Mouse (Mus musculus): Measurements from ENCODE around the gene Fam72a.
A peak's percentile ranks its signal among the peaks of the same experiment; 100 is the strongest.

The Fam72a gene

DNA sequence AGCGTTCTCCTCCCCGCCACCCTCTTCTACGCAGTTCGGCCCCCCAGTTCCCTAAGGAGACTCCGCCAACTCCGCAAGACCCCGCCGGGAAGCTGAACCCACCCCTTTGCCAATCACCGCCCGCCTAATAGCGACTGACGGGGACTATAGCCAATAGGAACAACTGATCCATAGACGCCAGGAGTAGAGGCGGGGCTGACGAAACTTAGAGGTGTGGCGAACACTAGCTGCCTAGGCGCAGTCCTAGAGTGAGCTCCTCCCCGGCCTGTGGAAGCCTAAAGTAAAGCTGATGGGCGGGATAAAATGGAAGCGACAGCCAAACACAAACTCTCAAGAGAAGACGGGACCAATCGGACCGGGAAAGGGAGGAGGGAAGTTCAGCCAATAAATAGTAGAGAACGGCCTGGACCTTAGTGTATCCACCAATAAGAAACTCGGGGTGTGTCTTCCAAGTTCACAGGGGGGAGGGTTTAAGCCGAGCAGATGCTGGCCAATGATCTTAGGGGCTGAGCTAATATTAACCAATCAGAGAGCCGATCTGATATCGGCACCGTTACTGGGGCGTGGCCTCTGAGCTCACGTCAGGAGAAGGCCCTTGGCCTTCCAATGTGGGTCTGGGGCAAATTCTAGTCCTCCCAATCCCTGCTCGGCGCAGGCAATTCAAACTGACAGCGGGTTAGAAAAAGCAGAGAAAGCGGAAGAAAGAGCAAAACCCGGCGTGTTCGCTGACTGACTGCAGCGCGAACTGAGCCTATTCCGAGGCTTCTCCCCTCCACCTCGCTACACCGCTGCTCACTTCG, at the start of gene Fam72a, which contains the start of gene Srgap2:
Gene Fam72a (plus strand): TSS at position 623 of the 800 bp plus-strand sequence.
Gene Srgap2 (minus strand): TSS at position 72 of the 800 bp plus-strand sequence.
- DNase-seq = peak; percentile 99

DNA sequence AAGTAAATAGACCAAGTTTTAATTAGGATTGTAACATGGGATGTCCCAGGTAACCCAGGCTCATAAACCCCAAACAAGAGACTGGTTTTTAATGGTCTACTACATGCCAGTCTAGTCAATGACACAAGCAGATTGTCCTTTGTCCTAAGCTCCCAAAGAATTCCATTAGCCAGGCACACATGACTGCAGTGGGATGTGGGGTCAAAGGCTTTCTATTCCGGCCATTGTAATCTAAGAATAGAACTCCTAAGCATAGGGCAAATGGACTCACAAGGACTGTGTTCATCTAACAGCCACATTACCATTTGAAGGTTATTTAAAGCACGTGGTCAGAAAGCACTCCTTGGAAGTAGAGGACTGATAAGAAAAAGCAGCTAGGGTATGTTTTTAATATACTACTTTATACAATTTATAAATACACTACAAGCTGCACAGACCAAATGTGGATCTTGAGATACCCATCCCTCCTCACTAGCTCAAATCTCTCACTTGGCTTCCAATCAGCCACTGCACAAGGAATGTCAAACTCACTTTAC, 48.9 kb upstream of the Fam72a start:
- no peak for DNase-seq

DNA sequence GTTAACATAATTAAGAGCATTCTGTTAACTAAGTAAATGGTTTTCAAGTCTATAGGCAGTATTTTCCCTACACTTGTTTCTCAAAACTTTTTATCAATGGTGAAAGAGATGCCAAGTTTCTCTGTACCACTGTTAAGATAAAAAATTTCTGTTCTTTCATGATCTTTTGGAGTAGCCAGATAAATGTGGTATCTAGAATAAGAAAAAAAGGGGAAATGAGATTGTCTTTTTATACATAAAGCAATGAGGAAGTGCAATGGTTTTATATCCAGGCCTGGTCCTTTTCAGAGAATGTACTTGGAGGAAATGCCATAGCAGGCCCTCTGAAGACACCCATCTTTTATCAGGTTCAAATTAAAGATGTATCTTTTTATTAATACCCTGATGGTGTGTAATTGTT, 46.3 kb upstream of the Fam72a start:
- no peak for DNase-seq

DNA sequence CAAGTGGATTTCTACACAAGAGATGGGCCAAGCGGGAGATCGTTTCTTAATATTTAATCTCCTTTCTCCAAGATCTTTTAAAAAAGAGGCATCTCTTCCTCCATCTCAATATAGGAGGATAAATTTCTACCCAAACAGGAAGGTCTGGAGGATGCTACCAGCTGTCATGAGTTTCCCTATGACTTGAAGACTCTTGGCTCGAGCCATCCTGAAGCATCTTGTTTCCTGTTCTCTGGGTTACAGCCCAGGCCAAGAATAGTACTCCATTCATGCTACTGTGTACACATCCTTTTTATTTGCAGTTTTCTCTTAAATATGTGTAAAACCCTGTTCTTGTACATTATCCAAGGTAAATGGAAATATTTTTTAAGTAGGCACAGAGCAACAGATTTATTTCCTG, 45.5 kb upstream of the Fam72a start:
- no peak for DNase-seq

DNA sequence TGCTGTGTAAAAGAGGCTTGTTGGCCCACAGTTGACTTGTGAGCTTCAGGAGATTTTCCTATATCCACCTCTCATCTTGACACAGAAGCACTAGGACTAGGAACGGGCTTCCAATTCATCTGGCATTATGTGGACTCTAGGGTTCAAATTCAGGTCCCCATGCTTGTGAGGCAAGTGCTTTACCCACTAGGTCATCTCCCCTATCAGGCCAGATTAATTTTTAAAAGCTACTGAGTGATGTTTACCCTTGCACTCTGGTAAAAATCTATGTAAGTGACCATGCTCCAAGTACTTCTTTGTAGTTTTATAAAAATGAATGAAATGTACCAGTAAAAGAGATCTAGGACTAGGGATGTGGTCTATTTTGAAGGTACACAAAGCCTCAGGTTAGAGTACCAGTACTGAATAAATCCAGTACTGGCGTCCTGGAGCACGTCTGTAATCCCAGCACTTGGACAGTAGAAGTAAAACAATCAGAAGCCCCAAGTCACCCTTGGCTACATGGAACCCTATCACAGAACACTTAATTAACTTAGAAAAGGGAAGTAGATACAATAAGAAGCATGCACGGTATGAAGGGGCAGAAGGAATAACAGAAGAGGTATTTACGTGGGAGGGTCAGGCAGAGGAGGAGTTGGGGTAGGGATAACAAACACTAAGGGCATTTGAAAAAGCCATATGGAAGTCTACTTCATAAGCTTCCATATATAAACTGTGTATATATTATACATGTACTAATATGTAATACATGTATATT, 41.4 kb upstream of the Fam72a start:
- DNase-seq = no peak

DNA sequence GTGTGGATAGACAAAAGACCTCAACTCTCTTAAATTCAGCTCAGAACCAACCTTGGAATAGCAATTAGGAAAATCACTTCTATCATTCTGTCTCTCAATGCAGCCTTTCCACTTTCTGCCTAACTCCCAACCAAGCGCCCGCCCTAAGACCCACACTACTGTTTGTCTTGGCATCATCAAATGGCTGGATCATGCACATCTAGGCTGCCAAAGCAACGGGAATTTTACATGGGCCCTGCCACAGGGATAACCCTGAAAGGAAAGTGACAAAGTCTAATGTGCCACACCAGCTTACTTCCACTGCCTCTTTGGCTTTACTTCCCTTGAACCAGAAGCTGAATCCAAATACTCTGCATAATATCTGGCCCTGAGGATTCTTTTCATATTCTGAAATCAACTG, 38.4 kb upstream of the Fam72a start:
- no peak for DNase-seq

DNA sequence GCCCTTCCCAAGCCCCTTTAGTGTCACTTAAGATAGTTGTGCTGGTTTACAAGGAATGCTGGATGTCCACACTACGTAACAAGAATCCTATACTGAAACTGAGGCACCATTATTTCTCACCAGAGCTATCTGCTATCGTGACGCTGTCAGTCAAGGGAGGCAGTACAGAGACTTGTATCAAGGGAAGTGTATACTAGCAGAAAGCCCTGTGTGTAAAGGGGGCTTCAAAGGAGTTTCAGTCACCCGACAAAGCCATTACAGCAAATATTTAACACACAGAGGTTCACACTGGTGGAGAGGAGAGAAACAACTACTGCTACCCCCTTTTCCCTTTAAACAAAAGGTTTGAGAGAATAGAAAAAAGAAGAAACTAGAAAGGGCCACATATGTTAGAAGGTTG, 36.1 kb upstream of the Fam72a start:
- no peak for DNase-seq

DNA sequence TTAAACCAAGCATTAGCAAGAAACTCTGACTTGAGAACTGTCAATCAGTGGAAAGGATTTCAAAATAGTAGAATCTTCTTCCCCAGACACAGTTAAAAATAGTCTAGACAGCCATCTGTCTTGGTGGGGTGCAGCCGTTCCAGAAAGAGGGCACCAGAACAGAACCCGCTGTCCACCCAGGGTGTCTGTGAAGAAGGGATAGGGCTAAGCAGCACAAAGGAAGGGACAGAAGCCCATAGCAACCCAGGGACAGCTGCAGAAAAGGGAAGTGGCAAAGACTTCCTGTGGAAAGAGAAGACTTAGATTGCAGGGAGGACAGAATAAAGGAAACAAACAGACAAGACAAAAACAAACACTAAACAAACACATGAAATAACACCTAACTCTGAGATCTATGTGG, 35.3 kb upstream of the Fam72a start:
- DNase-seq = no peak

DNA sequence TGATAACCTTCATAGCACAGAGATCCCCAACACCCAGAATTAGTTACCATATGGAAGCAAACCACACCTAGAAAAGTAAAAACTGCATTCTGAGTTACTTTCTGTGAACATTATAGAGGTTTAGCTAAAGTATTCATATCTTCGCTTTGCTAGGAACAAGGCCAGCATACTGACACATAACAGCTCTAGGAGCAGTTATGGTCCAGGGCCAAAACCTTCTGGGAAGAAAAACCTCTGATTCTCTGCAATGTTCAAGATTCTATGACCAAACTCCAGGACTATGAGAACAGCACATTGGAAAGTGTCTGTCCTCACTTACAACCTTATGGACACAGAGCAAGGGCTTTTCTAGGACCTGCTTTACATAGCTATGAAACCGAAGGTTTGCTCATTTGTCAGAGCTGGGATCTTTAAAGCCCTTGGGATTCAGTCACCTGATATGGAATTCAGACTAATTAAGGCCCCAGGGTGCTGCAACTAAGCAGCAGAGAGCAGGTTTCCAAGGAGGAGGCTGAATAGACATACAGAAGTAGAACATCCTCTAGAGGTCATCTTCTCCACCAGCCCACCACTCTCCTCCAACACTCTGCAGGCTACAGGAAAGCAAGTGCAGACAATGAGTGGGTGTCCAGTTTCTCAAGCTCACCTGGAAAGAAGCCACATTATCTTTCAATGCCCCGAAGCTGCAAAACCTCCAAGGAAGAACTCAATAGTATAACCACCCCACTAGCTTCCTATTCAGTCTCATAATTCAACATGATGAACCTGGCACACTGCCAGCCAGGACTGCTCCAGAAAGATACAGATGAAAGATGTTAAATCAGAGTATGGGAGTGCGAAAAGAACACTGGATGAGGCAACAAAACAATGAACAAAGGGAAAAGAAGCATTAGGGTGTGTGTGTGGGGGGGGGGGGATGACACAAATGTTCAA, 33.5 kb upstream of the Fam72a start:
- no peak for DNase-seq

DNA sequence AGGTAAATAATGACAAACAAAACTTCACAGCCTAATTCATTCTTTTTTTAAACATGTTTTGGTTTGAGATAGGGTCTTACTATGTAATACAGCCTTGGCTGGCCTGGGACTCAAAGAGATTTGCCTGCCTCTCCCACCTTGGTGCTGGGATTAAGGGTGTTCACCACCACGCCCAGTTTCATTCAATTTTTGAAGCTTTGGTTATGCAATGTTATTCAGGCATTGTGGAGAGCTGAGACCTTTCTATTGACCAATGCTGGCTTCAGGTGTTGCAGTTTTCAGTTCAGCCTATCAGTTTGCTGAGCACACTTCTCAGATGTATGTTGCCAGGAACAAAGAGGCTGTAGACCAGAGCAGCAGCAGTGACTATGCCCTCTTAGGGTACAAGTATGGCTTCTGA, 29.5 kb upstream of the Fam72a start:
- DNase-seq = no peak

DNA sequence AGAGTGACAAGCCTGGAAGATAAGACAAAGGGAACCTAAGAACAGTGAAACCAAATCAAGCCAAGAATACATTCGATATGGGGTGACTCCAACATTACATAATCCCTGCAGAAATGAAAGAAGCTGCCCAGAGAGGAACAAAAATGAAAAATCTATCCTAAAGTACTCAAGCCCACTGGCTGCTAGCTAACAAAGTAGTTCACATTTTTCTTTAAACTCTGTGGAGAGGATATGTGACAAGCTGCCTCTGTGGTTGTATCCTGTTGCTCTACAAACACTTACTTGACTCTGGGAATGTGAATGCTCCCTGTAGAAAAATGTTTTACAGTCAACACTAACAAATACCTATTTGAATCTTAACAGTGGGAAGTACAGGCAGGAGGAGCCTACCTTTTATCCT, 26.0 kb upstream of the Fam72a start:
- DNase-seq = no peak

DNA sequence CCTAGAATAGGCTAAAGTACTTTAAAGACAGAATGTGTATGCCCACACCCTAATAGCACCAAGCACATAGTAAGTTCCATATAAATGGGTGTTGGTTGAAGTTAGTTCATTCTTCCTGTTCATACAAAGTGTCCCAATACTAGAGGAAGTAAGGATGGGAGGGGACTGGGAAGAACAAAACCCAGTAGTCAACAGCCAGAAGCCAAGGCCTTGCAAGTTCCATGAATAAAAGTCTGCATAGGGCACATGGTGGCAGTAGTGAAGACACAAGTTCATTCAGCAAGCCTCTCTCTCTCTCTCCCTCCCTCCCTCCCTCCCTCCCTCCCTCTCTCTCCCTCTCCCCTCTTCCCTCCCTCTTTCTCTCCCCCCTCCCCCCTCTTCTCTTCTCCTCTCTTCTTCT, 16.6 kb upstream of the Fam72a start:
- no peak for DNase-seq

DNA sequence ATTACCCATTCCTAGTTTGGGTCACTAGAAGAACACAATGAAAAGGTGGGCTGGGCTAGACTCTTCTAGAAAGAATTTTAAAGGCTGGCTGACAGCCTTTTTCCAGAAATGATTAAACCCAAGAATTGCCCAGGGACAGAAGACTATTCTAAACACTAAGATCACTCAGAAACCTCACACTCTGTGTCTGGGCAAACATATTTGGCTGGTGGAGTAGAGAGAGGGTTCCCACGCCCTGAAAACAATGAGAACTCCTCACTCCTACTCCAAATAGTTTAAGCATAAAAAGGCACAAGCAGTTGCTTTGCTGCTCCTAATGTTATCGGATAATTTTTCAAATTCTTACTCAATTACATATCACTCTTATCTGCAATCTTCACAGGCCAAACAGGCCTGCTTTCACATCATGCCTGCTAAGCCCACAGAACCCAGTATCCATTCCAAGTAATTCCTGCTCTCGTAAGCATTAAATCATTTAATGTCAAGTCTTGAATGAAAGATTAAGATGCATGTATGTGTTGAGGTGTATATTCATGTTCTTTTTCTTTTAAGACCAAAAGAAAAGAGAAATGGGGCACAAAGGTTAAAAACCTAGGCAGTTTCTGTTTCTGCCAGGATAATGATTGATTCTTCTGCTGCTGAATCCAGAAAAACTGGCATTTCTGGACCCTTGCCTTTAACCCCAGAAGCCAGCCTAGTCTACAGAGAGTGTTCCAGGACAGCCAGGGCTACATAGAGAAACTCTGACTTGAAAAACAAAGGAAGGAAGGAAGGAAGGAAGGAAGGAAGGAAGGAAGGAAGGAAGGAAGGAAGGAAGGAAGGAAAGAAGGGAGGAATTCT, 15.8 kb upstream of the Fam72a start:
- no peak for DNase-seq

DNA sequence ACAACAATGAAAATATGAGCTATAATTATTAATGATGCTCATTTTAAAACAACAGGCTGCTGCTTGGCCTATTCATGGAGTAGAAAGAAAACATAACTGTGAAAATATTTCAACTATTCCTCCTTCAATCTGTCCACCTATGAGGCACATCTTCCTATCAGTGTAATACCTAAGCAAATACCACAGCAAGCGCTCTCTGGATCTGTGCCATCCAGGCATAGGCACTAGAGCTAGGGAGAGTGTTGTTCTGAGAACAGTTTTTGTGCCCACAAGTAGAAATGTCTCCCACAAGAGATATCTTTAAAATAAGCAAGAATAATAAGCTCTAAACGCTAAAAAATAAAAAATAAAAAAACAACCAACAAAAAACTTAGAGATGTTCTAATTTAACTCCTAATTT, 14.6 kb upstream of the Fam72a start:
- peak; percentile 19 to 31 for DNase-seq

DNA sequence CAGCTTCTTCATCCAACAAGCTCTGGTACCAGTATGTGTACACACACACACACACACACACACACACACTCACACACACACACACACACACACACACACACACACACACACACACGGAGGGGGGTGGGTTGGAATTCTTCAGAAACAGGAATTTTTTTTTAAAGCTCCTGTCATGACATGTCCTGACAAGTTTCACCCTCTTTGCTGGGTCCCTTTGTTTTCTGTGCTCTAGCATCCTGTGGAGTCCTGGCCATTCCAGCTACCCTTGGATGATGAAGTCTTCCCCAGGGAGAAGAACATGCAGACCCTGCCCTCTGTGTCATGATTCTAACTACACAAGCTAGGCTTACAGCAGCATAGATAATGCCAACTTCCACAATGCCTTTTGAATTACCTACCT, 13.5 kb upstream of the Fam72a start:
- no peak for DNase-seq

DNA sequence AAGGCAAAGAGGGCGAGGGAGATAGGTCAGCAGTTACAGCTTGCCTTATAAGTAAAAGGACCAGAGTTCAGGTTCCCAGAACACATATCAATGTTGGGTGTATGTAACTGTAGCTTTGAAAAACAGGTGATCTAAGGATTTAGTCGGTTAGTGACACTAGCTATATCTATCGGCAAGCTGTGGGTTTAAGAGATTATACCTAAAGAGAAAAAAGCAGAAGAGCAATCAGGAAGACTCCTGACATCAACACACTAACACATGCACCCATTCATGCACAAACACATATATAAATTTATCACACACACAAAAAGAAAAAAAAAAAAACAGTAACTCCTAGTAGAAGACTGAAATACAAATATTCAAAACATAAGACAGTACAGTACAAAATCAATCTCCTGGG, 11.1 kb upstream of the Fam72a start:
- DNase-seq = no peak

DNA sequence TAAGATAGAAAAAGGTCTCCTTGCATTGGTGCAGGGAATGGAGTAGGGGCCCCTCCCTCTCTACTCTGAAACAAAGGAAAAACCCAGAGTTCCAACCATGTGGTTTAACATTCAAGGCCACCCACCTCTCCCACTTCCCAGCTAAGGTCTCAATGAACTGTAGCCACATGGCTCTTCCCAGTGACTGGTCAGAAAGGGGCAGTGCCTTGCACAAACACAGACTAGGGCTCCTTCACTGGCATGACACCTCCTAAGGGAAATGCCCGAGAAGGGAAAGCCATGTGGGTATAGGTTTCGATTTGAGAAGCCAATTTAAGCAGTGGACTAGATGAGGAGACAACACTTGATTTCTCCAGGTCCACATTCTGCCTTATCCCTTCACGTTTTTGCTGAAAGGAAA, 3.9 kb upstream of the Fam72a start:
- DNase-seq = no peak

DNA sequence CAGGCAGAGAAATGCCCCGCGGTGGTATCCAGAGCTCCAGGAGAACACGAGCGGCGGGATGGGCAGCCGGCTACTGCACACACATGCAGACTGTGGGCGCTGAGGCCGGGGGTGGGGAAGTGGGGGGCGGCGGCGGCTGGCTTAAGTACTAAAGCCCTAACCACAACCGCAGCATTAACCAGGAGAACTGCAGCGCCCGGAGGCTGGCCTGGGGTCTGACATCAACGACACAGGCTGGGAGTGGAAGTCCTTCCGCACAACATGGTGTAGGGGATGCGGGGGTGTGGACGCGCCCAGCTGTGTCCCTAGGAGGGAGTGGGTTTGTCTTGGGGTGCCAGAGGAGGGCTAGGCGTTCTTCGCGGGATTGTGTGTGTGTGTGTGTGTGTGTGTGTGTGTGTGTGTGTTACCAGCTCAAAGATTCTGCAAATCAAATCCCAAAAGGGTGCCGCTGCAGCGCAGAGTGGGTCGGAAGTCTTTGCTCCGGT, 2.6 kb upstream of the Fam72a start:
- DNase-seq = peak; percentile 29 to 46

DNA sequence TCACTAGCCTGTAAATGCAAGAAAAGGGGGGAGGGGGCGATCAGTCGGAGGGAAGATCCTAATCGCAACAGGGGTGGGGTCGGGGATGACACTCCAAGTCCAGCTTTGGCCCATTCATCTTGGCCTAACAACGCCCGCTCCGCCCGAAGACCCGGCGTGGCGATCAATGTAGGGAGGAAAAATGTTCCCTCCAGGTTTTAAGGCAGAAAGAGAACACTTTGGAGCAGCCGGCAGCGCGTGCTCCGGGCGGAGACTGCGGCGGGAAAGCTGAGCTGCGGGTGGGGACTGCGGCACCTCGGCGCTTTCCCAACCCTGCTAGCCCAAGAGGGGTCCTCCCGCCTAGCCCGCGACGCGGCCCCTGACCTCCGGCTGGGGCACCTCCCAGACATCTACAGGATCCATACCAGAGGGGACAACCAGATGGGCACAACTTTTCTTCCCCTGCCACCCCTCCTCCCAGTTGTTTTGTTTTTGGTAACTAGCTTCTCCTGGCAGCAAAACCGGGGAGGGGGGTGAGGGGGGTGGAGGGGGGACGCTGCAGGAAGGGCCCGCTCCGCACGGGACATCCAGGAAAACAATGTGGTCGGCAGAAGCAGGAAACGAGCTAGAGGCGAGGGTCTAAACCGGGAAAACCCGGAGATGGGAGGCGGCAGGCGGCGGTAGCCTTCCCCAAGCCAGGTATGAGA, 2.0 kb upstream of the Fam72a start:
- DNase-seq = peak; percentile 31 to 33

DNA sequence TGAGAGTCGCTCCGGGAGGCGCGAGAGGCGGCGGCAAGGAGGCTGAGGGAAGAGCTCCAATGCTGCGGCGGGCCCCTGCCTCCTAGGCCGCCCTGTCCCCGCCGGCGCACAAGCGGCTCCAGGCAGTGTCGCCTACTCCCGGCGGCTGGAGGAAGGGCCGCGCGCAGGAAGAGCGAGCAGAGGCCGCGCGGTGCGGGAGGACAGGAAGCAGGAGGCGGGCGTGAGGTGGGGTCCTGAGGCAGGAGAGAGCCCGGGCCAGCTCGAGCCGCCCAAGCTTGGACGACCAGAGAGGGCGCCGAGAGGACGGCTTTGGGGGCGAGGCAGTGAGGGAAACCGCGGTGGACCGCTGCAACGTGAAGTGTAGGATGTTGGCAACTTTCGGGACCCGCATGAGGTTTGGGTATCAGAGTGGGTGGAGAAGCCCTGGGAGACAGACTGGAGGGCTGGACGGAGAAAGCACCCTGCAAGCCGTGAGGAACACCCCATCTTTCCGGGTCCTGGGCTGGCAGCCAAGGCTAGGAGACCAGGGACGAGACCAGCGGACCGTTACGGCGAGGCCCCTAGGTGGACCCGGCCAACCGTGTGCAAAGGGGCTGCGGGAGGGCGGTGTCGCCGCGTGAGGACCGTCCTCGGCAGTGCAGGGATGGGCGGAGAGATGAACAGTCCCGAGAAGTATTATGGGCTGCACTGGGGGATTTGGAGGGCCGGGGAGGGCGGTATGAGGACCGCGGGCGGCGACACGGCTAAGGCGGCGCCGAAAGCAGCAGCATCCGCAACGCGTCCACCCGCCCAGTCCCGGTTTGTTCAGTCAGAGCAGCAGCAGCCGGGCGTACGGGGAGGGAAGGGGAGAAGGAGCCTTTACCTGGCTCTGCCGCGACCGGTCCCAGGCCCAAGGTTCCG, 1.1 kb upstream of the Fam72a start:
- peak; percentile 72 to 73 for DNase-seq

All from lung, adult 18-20 months (tissue).